Mouse (Mus musculus) stomach, embryonic 14.5 days (tissue): ENCODE measurements around the gene Brd4. TPM values are rescaled to one million over a fixed set of nuclear protein-coding genes. Genes with fewer than 3 reads are reported as not detected.
A peak's percentile ranks its signal among the peaks of the same experiment; 100 is the strongest.
"Not testable (repeated sequence)": the region's sequence is repeated elsewhere in the genome, so short reads cannot be mapped to it uniquely, and the experiment has no call there.

Source experiments
- ATAC-seq: fragments of 200-750 bp; cut with Nextera tagmentation; 2 replicates; pipeline ENCODE4 v1.8.0; 2017; ENCODE audit warnings: low read depth, moderate TSS enrichment; ENCODE audit not compliant: insufficient number of reproducible peaks, insufficient read depth, low FRiP score
- H3K27ac ChIP-seq: fragments of 300-500 bp; sonication (generic); 2 replicates; pipeline ENCODE4 v1.5.1; 2014; ENCODE audit warnings: mild to moderate bottlenecking, low read length, moderate library complexity, mixed read lengths
- H3K27me3 ChIP-seq: fragments of 300-500 bp; sonication (generic); 2 replicates; pipeline ENCODE4 v1.6.1; 2014; ENCODE audit warnings: low read length, control low read depth, mixed read lengths; ENCODE audit not compliant: control insufficient read depth, insufficient read depth
- H3K36me3 ChIP-seq: fragments of 300-500 bp; sonication (generic); 2 replicates; pipeline ENCODE4 v1.6.1; 2014; ENCODE audit warnings: mild to moderate bottlenecking, control low read depth, low read length, moderate library complexity, mixed read lengths; ENCODE audit not compliant: control insufficient read depth, insufficient read depth
- H3K4me1 ChIP-seq: fragments of 300-500 bp; sonication (generic); 2 replicates; pipeline ENCODE4 v1.6.1; 2014; ENCODE audit warnings: low read length, control low read depth, mixed read lengths; ENCODE audit not compliant: control insufficient read depth, insufficient read depth
- H3K4me2 ChIP-seq: fragments of 300-500 bp; sonication (generic); replicated peaks from 2 replicates; pipeline ENCODE4 v1.6.1; 2014; ENCODE audit warnings: low read depth, low read length, control low read depth
- H3K4me3 ChIP-seq: fragments of 300-500 bp; sonication (generic); 2 replicates; pipeline ENCODE4 v1.5.1; 2014; ENCODE audit warnings: low read depth, low read length, control low read depth
- H3K9ac ChIP-seq: fragments of 300-500 bp; sonication (generic); replicated peaks from 2 replicates; pipeline ENCODE4 v1.6.1; 2014; ENCODE audit warnings: low read depth, mild to moderate bottlenecking, control low read depth, low read length, moderate library complexity, mixed read lengths
- H3K9me3 ChIP-seq: fragments of 300-500 bp; sonication (generic); 2 replicates; pipeline ENCODE4 v1.6.1; 2016; ENCODE audit warnings: low read depth, low read length, control low read depth; ENCODE audit not compliant: control insufficient read depth
- WGBS: fragments of 180-500 bp; shearing (Covaris S2); extraction: QIAGEN DNeasy Blood & Tissue Kit; methylation state at CpG from one replicate; pipeline ENCODE4 v1.1.7; 2014; 5-methylcytosine and 5-hydroxymethylcytosine counted together
- polyA plus RNA-seq: library from polyadenylated mRNA; unstranded; fragments of >200 nt; fragmentation: Nextera tagmentation; extraction: Ambion mirVana; gene quantifications from 2 replicates; pipeline ENCODE4 v1.2.1, GENCODE M21; 2014

Gene Brd4
- polyA plus RNA-seq, 1 experiment from 2014 or later = 103 TPM

- Histone ChIP-seq H3K27ac (no peak overlapping the region), H3K9me3 (no peaks in the 10 kb centered on the region), H3K27me3 (no peaks in the 10 kb centered on the region), H3K9ac (no peak overlapping the region), H3K36me3 (peaks cover 4% of the 10 kb centered on the region), H3K4me3 (no peak overlapping the region), H3K4me2 (no peak overlapping the region), H3K4me1 (peaks cover 15% of the 10 kb centered on the region; the same call in 1 of the 2 replicates)
- 72% methylated on average over 1 of the region's 1 CpGs for WGBS
- no peak for ATAC-seq
These were observed 45.9 kb downstream of the Brd4 start for GRCm38 (mm10) chr17:32238589-32238988.

GRCm38 (mm10) chr17:32235534-32236191 lies 48.9 kb downstream of the Brd4 start:
- Histone ChIP-seq H3K27me3 (no peaks in the 10 kb centered on the region), H3K9me3 (no peaks in the 10 kb centered on the region), H3K27ac (peak overlapping the region; percentile 1; the same call in 1 of the 2 replicates), H3K36me3 (no peaks in the 10 kb centered on the region), H3K9ac (no peak overlapping the region), H3K4me3 (no peak overlapping the region), H3K4me1 (peaks cover 15% of the 10 kb centered on the region; the same call in 1 of the 2 replicates), H3K4me2 (no peak overlapping the region)
- ATAC-seq = no peak
- 58% methylated on average over 5 of the region's 5 CpGs for WGBS

- ATAC-seq = no peak
- Histone ChIP-seq H3K36me3 (peaks cover 12% of the 10 kb centered on the region), H3K9ac (no peak overlapping the region), H3K27me3 (no peaks in the 10 kb centered on the region), H3K4me2 (no peak overlapping the region), H3K4me3 (no peak overlapping the region), H3K9me3 (no peaks in the 10 kb centered on the region), H3K4me1 (peaks cover 15% of the 10 kb centered on the region; the same call in 1 of the 2 replicates), H3K27ac (no peak overlapping the region)
These were observed 51.3 kb downstream of the Brd4 start for GRCm38 (mm10) chr17:32233174-32233573.

GRCm38 (mm10) chr17:32229256-32229655 lies 55.3 kb downstream of the Brd4 start:
- H3K9ac ChIP-seq = no peak overlapping the region
- no peak for ATAC-seq
- WGBS = 96% methylated on average over 4 of the region's 4 CpGs
- H3K27ac ChIP-seq = no peak overlapping the region
- no peaks in the 10 kb centered on the region for H3K27me3 ChIP-seq
- no peaks in the 10 kb centered on the region for H3K9me3 ChIP-seq
- 0 out of 2 replicates have a peak, but pooled peaks cover 1% of the 10 kb centered on the region for H3K4me1 ChIP-seq
- H3K36me3 ChIP-seq = peaks cover 43% of the 10 kb centered on the region
- H3K4me3 ChIP-seq = no peak overlapping the region
- H3K4me2 ChIP-seq = no peak overlapping the region

- Histone ChIP-seq H3K9ac (no peak overlapping the region), H3K27me3 (no peaks in the 10 kb centered on the region), H3K27ac (no peak overlapping the region), H3K4me2 (no peak overlapping the region), H3K4me1 (no peaks in the 10 kb centered on the region), H3K36me3 (peaks cover 84% of the 10 kb centered on the region), H3K4me3 (no peak overlapping the region), H3K9me3 (no peaks in the 10 kb centered on the region)
- WGBS = 69% methylated on average over 3 of the region's 3 CpGs
- ATAC-seq = no peak
These were observed 63.6 kb downstream of the Brd4 start for GRCm38 (mm10) chr17:32220873-32221272.

GRCm38 (mm10) chr17:32215587-32215986 lies 68.9 kb downstream of the Brd4 start:
- peaks cover 78% of the 10 kb centered on the region for H3K36me3 ChIP-seq
- not testable (repeated sequence) for H3K27me3 ChIP-seq, H3K4me3 ChIP-seq, H3K9ac ChIP-seq, H3K4me1 ChIP-seq, H3K4me2 ChIP-seq, H3K27ac ChIP-seq, ATAC-seq, H3K9me3 ChIP-seq
- WGBS = 75% methylated on average over 4 of the region's 4 CpGs

GRCm38 (mm10) chr17:32211554-32211953 lies 73.0 kb downstream of the Brd4 start:
- 91% methylated on average over 6 of the region's 6 CpGs for WGBS
- not testable (repeated sequence) for ATAC-seq
- peaks cover 65% of the 10 kb centered on the region for H3K36me3 ChIP-seq

GRCm38 (mm10) chr17:32209752-32210151 lies 74.8 kb downstream of the Brd4 start:
- Histone ChIP-seq H3K4me1 (peaks cover 12% of the 10 kb centered on the region; the same call in 1 of the 2 replicates), H3K4me3 (no peak overlapping the region), H3K36me3 (peaks cover 69% of the 10 kb centered on the region), H3K9me3 (no peaks in the 10 kb centered on the region), H3K9ac (no peak overlapping the region), H3K4me2 (no peak overlapping the region), H3K27ac (peak overlapping the region; percentile 61; the same call in 1 of the 2 replicates), H3K27me3 (no peaks in the 10 kb centered on the region)
- ATAC-seq = no peak
- WGBS = 46% methylated on average over 3 of the region's 3 CpGs

More at GRCm38 (mm10) chr17:32211554-32211953, 73.0 kb downstream of the Brd4 start:
- peaks cover 12% of the 10 kb centered on the region; the same call in 1 of the 2 replicates for H3K4me1 ChIP-seq
- not testable (repeated sequence) for H3K9ac ChIP-seq, H3K9me3 ChIP-seq, H3K4me2 ChIP-seq, H3K27ac ChIP-seq, H3K4me3 ChIP-seq, H3K27me3 ChIP-seq
